Mouse (Mus musculus) thymus, adult 2 months (tissue): ENCODE data around the gene Parp3.

Source experiments
- CTCF ChIP-seq: fragments of 200-500 bp; IDR thresholded peaks from 2 replicates; pipeline ENCODE4 v1.5.1; 2012; ENCODE audit warnings: mild to moderate bottlenecking, control low read depth, low read length, moderate library complexity, borderline replicate concordance; ENCODE audit not compliant: control insufficient read depth, poor library complexity, insufficient read depth; ENCODE audit errors: extremely low read depth
- POLR2A ChIP-seq: fragments of 200-500 bp; IDR thresholded peaks from 2 replicates; pipeline ENCODE4 v1.6.1; 2012; ENCODE audit warnings: mild to moderate bottlenecking, low read length, control low read depth, moderate library complexity; ENCODE audit not compliant: control insufficient read depth, poor library complexity, insufficient read depth; ENCODE audit errors: extremely low read depth

DNA sequence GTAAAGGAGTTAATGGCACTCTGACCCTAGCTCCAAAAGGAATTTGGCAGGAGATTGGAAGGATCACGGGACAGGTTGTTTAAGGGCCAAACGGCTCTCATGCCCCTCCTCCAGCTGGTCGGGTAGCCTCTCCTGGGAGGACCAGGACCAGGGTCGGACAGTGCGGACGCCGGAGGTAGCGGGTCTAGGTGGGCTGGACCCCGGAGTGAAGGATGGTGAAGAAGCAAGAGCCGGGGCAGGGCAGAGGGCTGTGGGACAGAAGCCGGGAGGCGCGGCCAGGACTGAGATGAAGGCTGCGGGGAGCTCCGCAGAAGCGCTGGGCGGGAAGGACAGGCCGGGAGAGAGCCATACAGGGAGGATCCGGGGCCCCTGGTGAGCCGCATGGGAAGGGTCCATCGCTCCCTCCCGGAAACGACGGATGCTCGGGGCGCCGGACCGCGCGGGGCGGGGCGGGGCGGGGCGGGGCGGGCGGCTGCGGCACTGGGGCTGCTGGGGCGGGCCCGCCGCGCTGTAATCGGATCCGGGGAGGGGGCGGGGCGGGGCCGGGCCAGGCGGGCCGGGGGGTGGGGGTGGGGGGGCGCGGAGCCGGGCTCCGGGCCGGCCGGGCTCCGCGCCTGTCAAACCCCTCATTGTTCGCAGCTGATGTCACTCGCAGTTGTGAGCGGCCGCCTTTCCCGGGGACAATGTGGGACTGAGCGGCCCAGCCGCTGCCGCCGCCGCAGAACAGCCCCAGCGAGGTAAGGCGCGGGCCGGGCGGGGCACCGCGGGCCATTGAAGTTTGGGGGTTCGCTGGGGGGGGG, 23.3 kb downstream of the Parp3 start, which contains the start of gene Pcbp4:
- TF ChIP-seq POLR2A (peak; percentile 18; the same call in 1 of the 2 replicates), CTCF (no peak)
